ENCODE assay signal across 8 mouse cellular contexts in genomic region chr1:24005070-24005804, GRCm38 (mm10). TPM values are rescaled to one million over a fixed set of nuclear protein-coding genes. Genes with fewer than 3 reads are reported as not detected.
DNase-seq lines count a peak whose midpoint lies in the region; ATAC-seq and TF ChIP-seq lines count a peak whose summit lies in the region.

Gene Sdhaf4, minus strand, starts transcription at chr1:24005656.

- peak within 1 kb of the TSS; percentile 95 for H3K27ac ChIP-seq in hindbrain, embryonic 10.5 days
- H3K27ac ChIP-seq in lung, postnatal 0 days (ENCODE audit: low read length) = peak within 1 kb of the TSS; percentile 82

- TF ChIP-seq EP300 in lung, postnatal 0 days (IDR thresholded peaks at IDR 0.05) = no peak

- peaks cover 32% of the 10 kb centered on the region for H3K36me3 ChIP-seq in hindbrain, embryonic 10.5 days
- peaks cover 4% of the 10 kb centered on the region; the same call in 1 of the 2 replicates for H3K36me3 ChIP-seq in lung, postnatal 0 days (ENCODE audit: insufficient read depth, low read length)

- WGBS in hindbrain, embryonic 10.5 days = 2% methylated on average over 47 of the region's 47 CpGs
- under 1% methylated on average over 39 of the region's 47 CpGs for WGBS in lung, postnatal 0 days

- peak within 1 kb of the TSS; percentile 59 for H3K4me2 ChIP-seq in lung, postnatal 0 days (replicated peaks; ENCODE audit: low read depth, low read length)

- peak within 1 kb of the TSS; percentile 65 for H3K9ac ChIP-seq in lung, postnatal 0 days (replicated peaks; ENCODE audit: low read depth)

- H3K4me1 ChIP-seq in hindbrain, embryonic 10.5 days (replicated peaks) = 0 out of 2 replicates have a peak, but pooled peaks cover 7% of the 10 kb centered on the region
- H3K4me1 ChIP-seq in lung, postnatal 0 days (ENCODE audit: insufficient read depth, low read depth, low read length) = no peaks in the 10 kb centered on the region

- H3K27me3 ChIP-seq in hindbrain, embryonic 10.5 days (ENCODE audit: insufficient read depth, poor library complexity, severe bottlenecking) = no peaks in the 10 kb centered on the region
- no peaks in the 10 kb centered on the region for H3K27me3 ChIP-seq in lung, postnatal 0 days (replicated peaks; ENCODE audit: insufficient read depth, low read length)

- H3K9me3 ChIP-seq in hindbrain, embryonic 10.5 days = no peaks in the 10 kb centered on the region
- H3K9me3 ChIP-seq in lung, postnatal 0 days (ENCODE audit: low read length) = no peaks in the 10 kb centered on the region

- peak within 1 kb of the TSS; percentile 77 for H3K4me3 ChIP-seq in hindbrain, embryonic 10.5 days
- H3K4me3 ChIP-seq in lung, postnatal 0 days (ENCODE audit: low read depth, low read length) = peak within 1 kb of the TSS; percentile 79

- peak; percentile 97 for DNase-seq in MN1 (ENCODE audit: low spot score)
- DNase-seq in cerebellum, adult 9-10 months = peak; percentile 92
- peak; percentile 92 for DNase-seq in hindbrain, embryonic 10.5 days (ENCODE audit: low spot score)
- peak; percentile 90 for DNase-seq in layer of hippocampus, adult 9-11 months
- DNase-seq in lung, postnatal 0 days (ENCODE audit: low spot score) = peak; percentile 95
- peak; percentile 91 for DNase-seq in ovary, postnatal 14 days (ENCODE audit: low spot score)
- DNase-seq in thymus, postnatal 14 days = peak; percentile 96

- ATAC-seq in frontal cortex, adult (ENCODE audit: low TSS enrichment) = peak; percentile 96
- ATAC-seq in lung, postnatal 0 days = peak; percentile 92

- TF ChIP-seq CTCF in lung, postnatal 0 days (IDR thresholded peaks at IDR 0.05) = no peak

RNA-seq across cellular contexts. Expression of gene Sdhaf4, which starts in this region (rescaled TPM):
- polyA plus RNA-seq in hindbrain, embryonic 10.5 days (2016; fragmentation: Nextera tagmentation; extraction: Ambion mirVana) = 80.7 and 82.8 TPM in 2 replicates
- 80.7 and 84.3 TPM in 2 replicates for polyA plus RNA-seq in lung, postnatal 0 days (2015; fragmentation: Nextera tagmentation; extraction: Ambion mirVana)

Comparison
In these comparisons a context has a peak if more than half of its experiments do, and no peak if none do; other contexts are left out.
1. Peak in every context shown above with its lines: DNase-seq, ATAC-seq, H3K4me3 ChIP-seq and H3K27ac ChIP-seq.